Mouse (Mus musculus) frontal cortex, postnatal 10 days (tissue): ENCODE data around the gene 9130213A22Rik.

Experiments
- DNase-seq, 2 experiments: peaks; one replicate each; pipeline ENCODE4 v3.0.0; 2022; ENCODE audit warnings: low spot score in 2 of 2, mixed read lengths in 1 of 2

The 9130213A22Rik gene

GRCm38 (mm10) chr11:69075764-69076479 is 46.5 kb downstream of the 9130213A22Rik start:
- DNase-seq = no peak

- no peak for DNase-seq
These were observed 47.7 kb downstream of the 9130213A22Rik start for GRCm38 (mm10) chr11:69074776-69075069.

GRCm38 (mm10) chr11:69073951-69074775 is 48.2 kb downstream of the 9130213A22Rik start:
- no peak for DNase-seq

- DNase-seq = peak; percentile 75 to 81
These were observed 49.1 kb downstream of the 9130213A22Rik start for GRCm38 (mm10) chr11:69073065-69073888.

GRCm38 (mm10) chr11:69072666-69073064 is 49.7 kb downstream of the 9130213A22Rik start:
- no peak for DNase-seq

GRCm38 (mm10) chr11:69072234-69072633 is 50.2 kb downstream of the 9130213A22Rik start:
- DNase-seq = no peak

GRCm38 (mm10) chr11:69071262-69071661 is 51.1 kb downstream of the 9130213A22Rik start:
- DNase-seq = no peak

GRCm38 (mm10) chr11:69070590-69071222 is 51.7 kb downstream of the 9130213A22Rik start, which contains the start of gene Tmem107:
TSS of gene Tmem107 (plus strand) at chr11:69070806.
- DNase-seq = peak; percentile 87 to 93

- no peak for DNase-seq
These were observed 52.3 kb downstream of the 9130213A22Rik start for GRCm38 (mm10) chr11:69070093-69070492.
